Mouse (Mus musculus) ES-E14 (cell line): ENCODE results near the gene Cnpy3.

ENCODE experiments used
- MAFK ChIP-seq: IDR thresholded peaks from 2 replicates; pipeline ENCODE4 v1.6.1; 2014; ENCODE audit warnings: mild to moderate bottlenecking, low read depth, low read length, inconsistent platforms; ENCODE audit not compliant: insufficient read depth
- ZC3H11A ChIP-seq: IDR thresholded peaks from 2 replicates; pipeline ENCODE4 v1.6.1; 2012; ENCODE audit warnings: low read depth, mild to moderate bottlenecking, inconsistent platforms, low read length, borderline replicate concordance

DNA sequence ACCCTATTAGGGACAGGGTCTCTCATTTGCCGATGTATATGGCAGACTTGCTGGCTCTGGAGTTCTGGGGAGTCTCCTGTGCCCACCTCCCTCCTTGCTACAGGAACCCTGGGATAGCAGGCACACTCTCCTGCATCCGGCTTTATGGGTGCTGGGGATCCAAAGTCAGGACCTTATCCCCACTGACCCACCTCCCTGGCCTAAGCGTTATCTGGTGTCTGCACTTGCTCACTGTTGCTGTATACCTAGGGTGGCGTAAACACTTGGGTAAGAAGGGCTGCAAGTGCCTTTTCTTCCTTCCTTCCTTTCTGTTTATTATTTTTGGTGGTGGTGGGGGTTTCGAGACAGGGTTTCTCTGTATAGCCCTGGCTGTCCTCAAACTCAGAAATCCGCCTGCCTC, 10.7 kb downstream of the Cnpy3 start:
- no peak for TF ChIP-seq MAFK
- TF ChIP-seq ZC3H11A: no peak
